Mouse (Mus musculus): ENCODE measurements around the gene Gimap4. TPM values are rescaled to one million over a fixed set of nuclear protein-coding genes. Genes with fewer than 3 reads are reported as not detected.

The Gimap4 gene
- total RNA-seq, 2 experiments from 2014 or later = 2.7 to 4.5 TPM

DNA sequence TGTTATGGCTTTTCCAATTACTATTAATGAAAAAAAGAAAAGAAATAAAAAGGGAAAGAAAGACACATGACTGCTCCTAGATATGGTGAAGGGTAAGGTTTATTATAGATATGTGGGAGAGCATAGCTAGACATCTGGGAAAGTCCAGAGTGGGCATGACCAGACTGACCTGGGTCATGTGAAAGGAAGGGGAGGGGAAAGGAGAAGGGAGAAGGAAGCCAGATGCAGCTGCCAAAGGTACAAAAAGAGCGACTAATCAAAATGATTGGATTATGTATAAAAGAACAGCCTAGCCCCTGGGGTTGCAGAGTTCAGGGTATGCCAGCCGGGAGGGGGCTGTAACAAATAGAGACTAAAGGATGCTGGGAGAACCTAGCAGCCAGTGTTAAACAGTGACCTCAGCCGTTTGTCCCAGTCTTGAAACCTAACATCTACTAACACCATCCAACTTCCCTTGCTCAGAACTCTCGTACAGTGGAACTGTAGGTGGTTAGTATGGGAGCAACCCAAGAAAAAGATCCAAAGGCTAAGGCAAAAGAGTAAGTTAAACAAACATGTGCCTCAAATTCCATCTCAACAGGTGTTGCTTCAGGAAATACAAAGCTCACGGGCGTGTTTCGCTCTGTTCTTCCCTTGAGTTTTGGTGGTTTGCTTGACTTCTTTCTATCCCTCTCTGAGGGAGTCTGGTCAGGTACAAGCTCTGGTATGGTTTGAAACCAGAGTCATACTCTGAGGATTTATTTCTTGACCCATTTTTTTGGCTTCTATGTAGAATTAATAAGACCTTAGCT, 13.9 kb downstream of the Gimap4 start:
- no peak for ATAC-seq (replicated peaks; ENCODE audit: low FRiP score, poor library complexity, severe bottlenecking)

- ATAC-seq (replicated peaks; ENCODE audit: low FRiP score, poor library complexity, severe bottlenecking) = no peak
Measured at GRCm38 (mm10) chr6:48698888-48699287, 14.5 kb downstream of the Gimap4 start.

GRCm38 (mm10) chr6:48700251-48701075, 16.1 kb downstream of the Gimap4 start:
- no peak for ATAC-seq (replicated peaks; ENCODE audit: low FRiP score, poor library complexity, severe bottlenecking)

GRCm38 (mm10) chr6:48702146-48702545, 17.8 kb downstream of the Gimap4 start:
- no peak for ATAC-seq (replicated peaks; ENCODE audit: low FRiP score, poor library complexity, severe bottlenecking)

DNA sequence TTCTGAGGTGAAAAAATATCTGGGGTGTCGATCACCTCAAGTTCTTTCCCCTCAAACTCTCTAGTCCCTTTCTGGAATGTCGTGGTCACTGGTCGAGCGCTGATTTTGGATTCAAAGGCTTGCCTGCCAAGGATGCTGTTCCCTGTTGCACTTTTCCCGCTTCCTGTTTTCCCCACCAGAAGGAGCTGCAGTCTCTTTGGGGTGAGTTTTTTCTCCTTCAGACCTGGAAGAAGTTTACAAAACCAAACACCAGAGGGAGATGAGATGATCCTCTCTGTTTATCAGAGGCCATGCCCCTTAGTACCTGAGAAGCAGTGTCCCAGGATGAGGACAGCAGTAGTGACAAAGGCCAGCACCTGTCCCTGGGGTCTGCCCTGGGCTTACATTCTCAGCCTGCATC, 18.3 kb downstream of the Gimap4 start:
- ATAC-seq (replicated peaks; ENCODE audit: low FRiP score, poor library complexity, severe bottlenecking) = no peak

- no peak for ATAC-seq (replicated peaks; ENCODE audit: low FRiP score, poor library complexity, severe bottlenecking)
Measured at GRCm38 (mm10) chr6:48704146-48704545, 19.8 kb downstream of the Gimap4 start.

GRCm38 (mm10) chr6:48706130-48706529, 21.8 kb downstream of the Gimap4 start:
- no peak for ATAC-seq (replicated peaks; ENCODE audit: low FRiP score, poor library complexity, severe bottlenecking)

DNA sequence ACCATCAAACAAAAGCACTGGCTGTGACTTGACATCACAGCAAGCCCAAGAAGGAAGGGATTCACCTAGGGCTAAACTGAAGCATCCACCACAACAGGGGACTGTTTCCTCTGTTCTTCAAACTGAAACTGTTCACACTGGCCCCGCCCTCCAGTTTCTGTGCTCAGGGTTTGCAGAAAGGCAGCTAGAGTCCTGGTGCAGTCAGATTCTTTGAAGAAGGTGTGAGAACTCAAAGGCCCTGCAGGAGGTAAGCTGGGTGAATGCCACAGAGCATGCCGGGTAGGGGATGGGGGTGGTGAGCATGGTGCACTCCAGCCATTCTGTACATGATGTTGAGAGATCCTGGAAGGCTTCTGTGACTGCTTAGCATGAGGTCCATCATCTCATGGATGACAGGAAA, 34.1 kb downstream of the Gimap4 start, which contains the start of the genes Gm28053 and Gimap7:
TSS of gene Gm28053 (plus strand) at position 153 of the 400 bp plus-strand sequence.
TSS of gene Gimap7 (plus strand) at position 167 of the 400 bp plus-strand sequence.
- ATAC-seq (replicated peaks; ENCODE audit: low FRiP score, poor library complexity, severe bottlenecking) = no peak

GRCm38 (mm10) chr6:48720326-48720725, 36.0 kb downstream of the Gimap4 start:
- no peak for ATAC-seq (replicated peaks; ENCODE audit: low FRiP score, poor library complexity, severe bottlenecking)

GRCm38 (mm10) chr6:48723468-48723867, 39.1 kb downstream of the Gimap4 start:
- no peak for ATAC-seq (replicated peaks; ENCODE audit: low FRiP score, poor library complexity, severe bottlenecking)

GRCm38 (mm10) chr6:48725476-48725875, 41.1 kb downstream of the Gimap4 start:
- ATAC-seq (replicated peaks; ENCODE audit: low FRiP score, poor library complexity, severe bottlenecking) = no peak

DNA sequence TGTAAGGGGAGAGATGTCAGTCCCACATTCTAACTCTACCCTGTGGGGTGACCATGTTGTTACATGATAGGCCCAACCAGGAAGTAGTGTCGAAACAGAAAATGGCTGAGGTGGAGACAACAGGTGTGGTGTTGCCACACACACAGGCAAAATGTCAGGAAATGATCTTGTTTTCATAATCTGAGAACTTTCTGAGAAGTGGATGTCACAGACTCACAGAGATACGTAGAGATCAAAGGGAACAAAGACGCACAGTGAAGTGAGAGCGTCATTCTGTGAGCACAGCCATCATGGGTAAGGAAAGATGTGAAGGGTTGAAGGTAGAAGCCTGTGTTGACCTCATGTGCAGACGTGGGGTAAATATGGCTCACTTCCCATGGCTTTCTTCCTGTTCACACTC, 43.4 kb downstream of the Gimap4 start:
- no peak for ATAC-seq (replicated peaks; ENCODE audit: low FRiP score, poor library complexity, severe bottlenecking)

DNA sequence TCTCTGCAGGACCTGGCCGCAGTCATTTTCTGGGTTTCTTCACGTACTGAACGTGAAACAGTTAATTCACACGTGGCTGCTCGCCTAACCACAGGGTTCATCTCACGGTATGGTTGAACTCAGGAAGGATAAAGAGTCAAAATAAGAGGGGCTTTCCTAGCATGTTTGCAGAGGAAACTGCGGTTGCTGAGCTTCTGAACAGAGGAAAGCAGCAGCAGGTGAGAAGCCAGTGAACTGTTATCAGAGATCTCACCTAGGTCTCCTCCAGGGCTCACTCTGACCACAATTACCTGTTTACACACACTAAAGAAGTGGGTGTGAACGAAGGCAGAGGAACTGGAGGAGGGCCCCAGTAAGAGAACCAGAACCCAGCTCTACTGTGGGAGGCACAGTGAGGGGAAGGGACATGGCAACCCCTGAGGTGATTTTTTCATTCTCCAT, 48.5 kb downstream of the Gimap4 start:
- ATAC-seq (replicated peaks; ENCODE audit: low FRiP score, poor library complexity, severe bottlenecking) = no peak

DNA sequence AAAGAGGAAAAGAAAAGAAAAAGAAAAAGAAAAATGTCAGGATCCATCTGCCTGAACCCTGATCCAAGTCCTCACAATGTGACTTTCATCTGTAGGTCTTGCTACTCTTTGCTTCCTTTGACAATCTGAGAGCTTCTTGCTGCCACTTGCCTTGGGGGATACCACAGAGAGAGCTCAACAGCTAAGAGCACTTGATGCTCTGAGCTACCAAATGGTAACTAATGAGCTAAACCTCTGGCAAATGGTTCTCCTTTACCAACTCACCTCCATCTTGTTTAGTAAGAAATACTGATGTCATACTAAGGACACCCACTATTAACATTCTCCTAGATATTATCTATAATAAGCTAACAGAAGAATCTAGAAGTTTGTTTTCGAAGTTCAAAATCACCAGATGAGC, 49.3 kb downstream of the Gimap4 start:
- ATAC-seq (replicated peaks; ENCODE audit: low FRiP score, poor library complexity, severe bottlenecking) = no peak

DNA sequence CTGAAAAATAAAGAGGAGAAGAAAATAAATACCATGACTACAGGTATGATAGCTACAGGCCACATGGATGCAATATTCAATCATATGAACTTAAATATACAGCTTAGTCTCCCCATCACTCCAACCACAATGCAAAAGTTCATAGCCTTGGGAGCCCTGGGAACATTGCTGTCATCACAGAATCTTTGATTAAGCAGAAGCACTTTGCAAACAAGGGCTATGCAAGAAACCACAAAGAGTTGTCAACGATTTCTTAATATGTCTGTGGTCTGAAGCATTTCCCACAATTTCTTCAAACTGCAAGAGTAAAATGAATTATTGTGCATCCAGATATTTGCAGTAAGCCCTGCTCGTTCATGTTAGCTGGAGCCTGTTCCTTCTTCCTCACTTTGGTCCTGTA, 52.7 kb downstream of the Gimap4 start:
- ATAC-seq (replicated peaks; ENCODE audit: low FRiP score, poor library complexity, severe bottlenecking) = no peak

DNA sequence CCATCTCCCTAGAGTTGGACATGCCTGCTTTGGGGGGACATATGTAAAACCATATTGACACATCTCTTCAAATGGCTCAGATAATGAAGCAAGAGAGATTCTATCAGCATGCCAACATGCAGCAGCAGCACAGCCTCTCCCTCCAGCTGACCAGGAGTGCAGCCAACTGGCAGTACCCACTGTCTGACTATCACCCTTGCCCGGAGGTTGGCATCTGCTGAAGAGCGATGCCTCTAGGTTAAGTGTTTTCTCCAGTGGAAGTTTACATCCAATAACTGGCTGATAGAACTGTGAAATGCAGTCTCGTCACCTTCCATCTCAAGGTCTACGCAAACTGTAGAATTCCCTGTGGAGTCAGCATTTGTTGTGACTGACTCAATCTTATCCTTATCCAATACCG, 53.3 kb downstream of the Gimap4 start:
- ATAC-seq (replicated peaks; ENCODE audit: low FRiP score, poor library complexity, severe bottlenecking) = no peak

GRCm38 (mm10) chr6:48738961-48739779, 54.8 kb downstream of the Gimap4 start, which contains the start of gene Gimap1:
Gimap1 (plus strand) TSS chr6:48739054.
- no peak for ATAC-seq (replicated peaks; ENCODE audit: low FRiP score, poor library complexity, severe bottlenecking)

DNA sequence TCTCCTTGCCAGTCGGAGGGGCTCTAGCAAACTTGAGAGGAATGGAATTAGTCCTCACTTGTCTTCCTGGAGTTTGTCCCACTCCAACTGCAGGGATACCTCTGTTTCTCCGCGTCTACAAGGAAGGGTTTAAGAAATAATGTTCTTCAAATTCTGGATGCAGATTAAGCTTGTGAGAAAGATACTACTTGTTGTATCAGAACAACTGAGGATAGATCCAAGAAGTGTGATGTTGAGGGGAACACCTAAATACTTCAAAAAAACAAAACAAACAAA, 55.4 kb downstream of the Gimap4 start:
- no peak for ATAC-seq (replicated peaks; ENCODE audit: low FRiP score, poor library complexity, severe bottlenecking)

DNA sequence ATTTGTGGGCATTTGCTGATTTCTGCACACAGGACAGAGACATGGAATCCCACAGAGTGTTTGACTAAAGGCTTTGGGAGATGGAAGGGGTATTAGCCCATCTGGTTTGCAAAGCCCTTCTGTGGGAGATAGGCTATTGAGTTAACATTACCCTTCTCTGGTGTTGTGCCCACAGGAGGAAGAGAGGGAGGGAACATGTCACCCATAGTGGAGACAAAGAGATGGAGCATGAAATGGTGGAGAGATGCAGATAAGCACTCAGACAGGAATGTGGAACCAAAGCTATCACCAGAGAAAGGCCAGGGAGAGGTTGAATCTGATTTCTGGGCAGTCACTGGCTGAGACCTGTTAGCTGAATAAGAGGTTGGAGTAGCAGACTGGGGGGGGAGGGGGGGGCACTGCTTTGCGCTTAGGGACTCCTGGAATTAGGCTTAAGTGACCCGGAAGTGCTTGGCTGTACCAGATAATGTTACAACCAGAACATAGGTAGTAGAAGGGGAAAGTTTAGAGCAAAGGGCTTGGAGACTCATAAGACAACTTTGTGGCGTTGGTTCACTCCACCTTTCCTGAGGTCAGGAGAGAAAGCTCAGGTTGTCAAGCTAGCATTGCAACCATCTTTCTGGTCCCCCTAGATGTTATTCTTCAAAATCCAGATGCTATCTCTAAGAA, 56.3 kb downstream of the Gimap4 start:
- no peak for ATAC-seq (replicated peaks; ENCODE audit: low FRiP score, poor library complexity, severe bottlenecking)

GRCm38 (mm10) chr6:48741273-48741672, 56.9 kb downstream of the Gimap4 start:
- no peak for ATAC-seq (replicated peaks; ENCODE audit: low FRiP score, poor library complexity, severe bottlenecking)

All from erythroblast, adult 5-6 weeks (primary cell).